Mouse (Mus musculus): ENCODE results near the gene Ssrp1. TPM values are rescaled to one million over a fixed set of nuclear protein-coding genes. Genes with fewer than 3 reads are reported as not detected.
A peak's percentile ranks its signal among the peaks of the same experiment; 100 is the strongest.

The Ssrp1 gene
- polyA plus RNA-seq, 1 experiment from 2014 or later: 80.8 TPM

GRCm38 (mm10) chr2:85004341-85004740 is 32.7 kb upstream of the Ssrp1 start:
- no peak overlapping the region for H3K27ac ChIP-seq (ENCODE audit: low read depth)
- no peaks in the 10 kb centered on the region for H3K9me3 ChIP-seq (ENCODE audit: low read length)
- no peaks in the 10 kb centered on the region for H3K36me3 ChIP-seq (replicated peaks; ENCODE audit: insufficient read depth, low read length)
- H3K27me3 ChIP-seq (ENCODE audit: insufficient read depth, low read length): no peaks in the 10 kb centered on the region
- no peak overlapping the region for H3K9ac ChIP-seq (replicated peaks)
- WGBS (ENCODE audit: insufficient replicate concordance): 74% methylated on average over 4 of the region's 4 CpGs
- ATAC-seq: no peak
- no peak for DNase-seq
- no peak overlapping the region for H3K4me2 ChIP-seq (ENCODE audit: low read depth, low read length)
- no peak overlapping the region for H3K4me3 ChIP-seq (ENCODE audit: low read depth, low read length)
- TF ChIP-seq EP300 (IDR thresholded peaks at IDR 0.05; ENCODE audit: low read depth) (no peak), CTCF (IDR thresholded peaks at IDR 0.05; ENCODE audit: low read depth) (no peak)
- H3K4me1 ChIP-seq (ENCODE audit: insufficient read depth): peaks cover 25% of the 10 kb centered on the region

- Histone ChIP-seq H3K9me3 (ENCODE audit: low read length) (no peaks in the 10 kb centered on the region), H3K27ac (ENCODE audit: low read depth) (peak overlapping the region; percentile 32; the same call in 1 of the 2 replicates), H3K4me1 (ENCODE audit: insufficient read depth) (peaks cover 20% of the 10 kb centered on the region), H3K4me3 (ENCODE audit: low read depth, low read length) (no peak overlapping the region), H3K4me2 (ENCODE audit: low read depth, low read length) (no peak overlapping the region), H3K9ac (replicated peaks) (no peak overlapping the region), H3K36me3 (replicated peaks; ENCODE audit: insufficient read depth, low read length) (no peaks in the 10 kb centered on the region), H3K27me3 (ENCODE audit: insufficient read depth, low read length) (no peaks in the 10 kb centered on the region)
- peak; percentile 26 for ATAC-seq
- 64% methylated on average over 7 of the region's 7 CpGs for WGBS (ENCODE audit: insufficient replicate concordance)
- DNase-seq: no peak
- TF ChIP-seq EP300 (IDR thresholded peaks at IDR 0.05; ENCODE audit: low read depth) (no peak), CTCF (IDR thresholded peaks at IDR 0.05; ENCODE audit: low read depth) (no peak)
Measured at GRCm38 (mm10) chr2:85006600-85006999, 30.4 kb upstream of the Ssrp1 start.

DNA sequence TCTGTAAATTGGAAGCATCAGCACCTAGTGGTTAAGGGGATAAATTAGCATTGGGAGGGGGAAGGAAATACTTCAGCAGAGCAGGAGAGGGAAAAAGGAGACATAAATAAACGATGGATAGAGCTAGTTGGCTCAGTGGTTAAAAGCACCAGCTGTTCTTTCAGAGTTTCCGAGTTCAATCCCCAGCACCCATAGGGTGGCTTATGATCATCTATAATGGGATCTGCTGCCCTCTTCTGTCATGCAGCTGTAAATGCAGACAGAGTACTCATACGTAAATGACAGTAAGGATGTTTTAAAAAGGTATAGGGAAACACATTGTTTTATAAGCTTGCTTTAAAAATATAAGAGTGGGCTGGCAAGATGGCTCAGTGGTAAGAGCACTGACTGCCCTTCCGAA is 29.3 kb upstream of the Ssrp1 start:
- WGBS (ENCODE audit: insufficient replicate concordance): 22% methylated on average over 4 of the region's 4 CpGs
- Histone ChIP-seq H3K27ac (ENCODE audit: low read depth) (no peak overlapping the region), H3K27me3 (ENCODE audit: insufficient read depth, low read length) (no peaks in the 10 kb centered on the region), H3K4me3 (ENCODE audit: low read depth, low read length) (no peak overlapping the region), H3K4me2 (ENCODE audit: low read depth, low read length) (no peak overlapping the region), H3K9ac (replicated peaks) (no peak overlapping the region), H3K4me1 (ENCODE audit: insufficient read depth) (peaks cover 26% of the 10 kb centered on the region), H3K9me3 (ENCODE audit: low read length) (no peaks in the 10 kb centered on the region), H3K36me3 (replicated peaks; ENCODE audit: insufficient read depth, low read length) (no peaks in the 10 kb centered on the region)
- ATAC-seq (no peak), DNase-seq (peak; percentile 40)
- TF ChIP-seq EP300 (IDR thresholded peaks at IDR 0.05; ENCODE audit: low read depth) (no peak), CTCF (IDR thresholded peaks at IDR 0.05; ENCODE audit: low read depth) (peak; percentile 87)

- Histone ChIP-seq H3K9ac (replicated peaks) (no peak overlapping the region), H3K4me2 (ENCODE audit: low read depth, low read length) (peak overlapping the region; percentile 23; the same call in 1 of the 2 replicates), H3K4me3 (ENCODE audit: low read depth, low read length) (no peak overlapping the region), H3K27me3 (ENCODE audit: insufficient read depth, low read length) (no peaks in the 10 kb centered on the region), H3K4me1 (ENCODE audit: insufficient read depth) (peaks cover 31% of the 10 kb centered on the region), H3K36me3 (replicated peaks; ENCODE audit: insufficient read depth, low read length) (no peaks in the 10 kb centered on the region), H3K9me3 (ENCODE audit: low read length) (no peaks in the 10 kb centered on the region), H3K27ac (ENCODE audit: low read depth) (peak overlapping the region; percentile 70)
- peak; percentile 59 for ATAC-seq
- WGBS (ENCODE audit: insufficient replicate concordance): 48% methylated on average over 2 of the region's 2 CpGs
- DNase-seq: no peak
- TF ChIP-seq CTCF (IDR thresholded peaks at IDR 0.05; ENCODE audit: low read depth): no peak
- no peak for TF ChIP-seq EP300 (IDR thresholded peaks at IDR 0.05; ENCODE audit: low read depth)
Measured at GRCm38 (mm10) chr2:85009212-85009611, 27.8 kb upstream of the Ssrp1 start.

DNA sequence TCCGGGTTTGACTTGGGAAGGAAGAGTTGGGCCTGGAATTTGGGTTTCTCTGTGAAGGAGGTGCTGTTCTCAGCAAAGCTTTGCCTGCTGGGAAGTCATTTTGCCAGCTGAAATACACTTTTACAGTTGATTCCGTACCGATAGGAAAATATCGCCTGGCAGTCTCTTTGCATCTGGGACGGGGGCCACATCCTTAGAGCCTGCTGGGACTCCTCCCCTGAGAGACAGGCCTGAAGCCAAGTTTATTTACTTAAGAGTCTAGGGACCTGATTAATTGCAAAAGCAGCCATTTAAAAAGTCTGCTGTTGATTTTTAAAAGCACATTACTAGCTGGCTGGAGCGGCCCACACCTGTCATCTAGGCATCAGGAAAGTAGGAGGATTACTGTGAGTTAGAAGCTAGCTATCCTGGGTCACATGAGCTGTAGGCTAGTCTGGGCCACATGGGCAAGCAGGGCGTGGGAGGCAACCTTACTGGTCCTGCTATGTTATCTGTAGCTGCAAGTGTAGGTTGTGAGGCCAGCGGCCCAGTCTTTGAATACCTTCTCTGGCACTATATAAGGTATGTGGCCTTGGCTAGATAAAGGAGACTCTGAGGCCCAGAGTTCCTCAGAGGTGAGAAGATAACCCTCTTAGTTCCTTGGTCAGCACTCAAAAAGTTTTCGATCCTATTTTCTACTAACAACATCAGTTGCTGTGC is 25.0 kb upstream of the Ssrp1 start:
- Histone ChIP-seq H3K27ac (ENCODE audit: low read depth) (peak overlapping the region; percentile 81), H3K27me3 (ENCODE audit: insufficient read depth, low read length) (no peaks in the 10 kb centered on the region), H3K4me3 (ENCODE audit: low read depth, low read length) (0 out of 2 replicates have a peak overlapping the region, but pooled peaks have one; percentile 9), H3K9ac (replicated peaks) (0 out of 2 replicates have a peak overlapping the region, but pooled peaks have one; percentile 26), H3K4me1 (ENCODE audit: insufficient read depth) (peaks cover 32% of the 10 kb centered on the region), H3K9me3 (ENCODE audit: low read length) (no peaks in the 10 kb centered on the region), H3K36me3 (replicated peaks; ENCODE audit: insufficient read depth, low read length) (no peaks in the 10 kb centered on the region), H3K4me2 (ENCODE audit: low read depth, low read length) (peak overlapping the region; percentile 52)
- WGBS (ENCODE audit: insufficient replicate concordance): 55% methylated on average over 9 of the region's 9 CpGs
- ATAC-seq (peak; percentile 93), DNase-seq (peak; percentile 62)
- TF ChIP-seq CTCF (IDR thresholded peaks at IDR 0.05; ENCODE audit: low read depth) (no peak), EP300 (IDR thresholded peaks at IDR 0.05; ENCODE audit: low read depth) (peak; percentile 76)

- Histone ChIP-seq H3K4me3 (ENCODE audit: low read depth, low read length) (0 out of 2 replicates have a peak overlapping the region, but pooled peaks have one; percentile 9), H3K4me1 (ENCODE audit: insufficient read depth) (peaks cover 29% of the 10 kb centered on the region), H3K27me3 (ENCODE audit: insufficient read depth, low read length) (no peaks in the 10 kb centered on the region), H3K9ac (replicated peaks) (0 out of 2 replicates have a peak overlapping the region, but pooled peaks have one; percentile 4), H3K27ac (ENCODE audit: low read depth) (peak overlapping the region; percentile 81), H3K9me3 (ENCODE audit: low read length) (no peaks in the 10 kb centered on the region), H3K4me2 (ENCODE audit: low read depth, low read length) (peak overlapping the region; percentile 52), H3K36me3 (replicated peaks; ENCODE audit: insufficient read depth, low read length) (no peaks in the 10 kb centered on the region)
- DNase-seq (no peak), ATAC-seq (peak; percentile 37)
- TF ChIP-seq CTCF (IDR thresholded peaks at IDR 0.05; ENCODE audit: low read depth) (no peak), EP300 (IDR thresholded peaks at IDR 0.05; ENCODE audit: low read depth) (no peak)
- WGBS (ENCODE audit: insufficient replicate concordance): 58% methylated on average over 14 of the region's 14 CpGs
Measured at GRCm38 (mm10) chr2:85012679-85013078, 24.4 kb upstream of the Ssrp1 start.

Measured in liver, postnatal 0 days (tissue).